Mouse (Mus musculus): ENCODE results near the gene Vmn1r77.
"Not testable (repeated sequence)": the region's sequence is repeated elsewhere in the genome, so short reads cannot be mapped to it uniquely, and the experiment has no call there.

The Vmn1r77 gene

DNA sequence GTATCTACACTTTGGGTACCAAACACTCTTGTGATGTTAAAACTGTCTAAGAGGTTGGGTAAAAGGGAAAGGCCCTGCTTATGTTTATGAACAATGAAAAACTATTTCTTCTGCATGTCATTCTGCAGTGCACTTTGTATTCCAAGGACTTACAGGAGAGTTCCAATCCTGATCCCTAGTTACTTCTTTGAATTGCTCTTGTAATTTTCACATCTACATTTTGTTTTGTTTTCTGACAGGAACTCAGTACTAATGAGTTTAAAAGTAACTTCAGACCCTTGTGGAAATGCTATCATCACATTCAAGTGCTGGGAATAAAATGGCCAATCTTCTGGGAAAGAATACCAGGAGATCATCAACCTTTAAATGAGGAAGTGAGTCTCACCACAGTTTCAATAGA, at the start of gene Vmn1r77:
Gene Vmn1r77 (plus strand): TSS at position 301 of the 400 bp plus-strand sequence.
- not testable (repeated sequence) for DNase-seq (ENCODE audit: low read depth)

DNA sequence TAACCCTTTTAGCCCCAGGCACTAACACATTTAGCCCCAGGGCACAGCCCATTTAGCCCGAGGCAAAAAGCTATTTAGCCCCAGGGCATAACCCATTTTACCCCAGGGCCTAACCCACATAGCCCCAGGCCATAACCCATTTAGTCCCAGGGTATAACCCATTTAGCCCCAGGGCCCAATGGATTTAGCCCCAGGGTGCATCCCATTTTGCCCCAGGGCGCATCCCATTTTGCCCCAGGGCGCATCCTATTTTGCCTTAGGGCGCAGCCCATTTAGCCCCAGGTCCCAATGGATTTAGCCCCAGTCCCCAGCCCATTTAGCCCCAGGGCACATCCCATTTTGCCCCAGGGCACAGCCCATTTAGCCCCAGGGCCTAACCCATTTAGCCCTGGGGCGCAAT, 25.1 kb upstream of the Vmn1r77 start:
- not testable (repeated sequence) for DNase-seq (ENCODE audit: low read depth)

DNA sequence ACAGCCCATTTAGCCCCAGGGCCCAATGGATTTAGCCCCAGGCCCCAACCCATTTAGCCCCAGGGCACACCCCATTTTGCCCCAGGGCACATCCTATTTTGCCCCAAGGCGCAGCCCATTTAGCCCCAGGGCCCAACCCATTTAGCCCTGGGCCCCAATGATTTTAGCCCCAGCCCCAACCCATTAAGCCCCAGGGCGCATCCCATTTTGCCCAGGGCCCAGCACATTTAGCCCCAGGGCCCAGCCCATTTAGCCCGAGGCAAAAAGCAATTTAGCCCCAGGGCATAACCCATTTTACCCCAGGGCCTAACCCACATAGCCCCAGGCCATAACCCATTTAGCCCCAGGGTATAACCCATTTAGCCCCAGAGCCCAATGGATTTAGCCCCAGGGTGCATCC, 24.2 kb upstream of the Vmn1r77 start:
- not testable (repeated sequence) for DNase-seq (ENCODE audit: low read depth)

DNA sequence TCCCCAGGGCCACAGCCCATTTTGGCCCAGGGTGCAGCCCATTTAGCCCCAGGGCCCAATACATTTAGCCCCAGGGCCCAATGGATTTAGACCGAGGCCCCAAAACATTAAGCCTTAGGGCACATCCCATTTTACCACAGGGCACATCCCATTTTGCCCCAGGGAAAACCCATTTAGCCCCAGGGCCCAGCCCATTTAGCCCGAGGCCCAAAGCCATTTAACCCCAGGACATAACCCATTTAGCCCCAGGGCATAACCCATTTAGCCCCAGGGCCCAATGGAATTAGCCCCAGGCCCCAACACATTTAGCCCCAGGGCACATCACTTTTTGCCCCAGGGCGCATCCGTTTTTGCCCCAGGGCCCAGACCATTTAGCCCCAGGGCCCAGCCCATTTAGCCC, 23.4 kb upstream of the Vmn1r77 start:
- DNase-seq (ENCODE audit: low read depth): no peak

DNA sequence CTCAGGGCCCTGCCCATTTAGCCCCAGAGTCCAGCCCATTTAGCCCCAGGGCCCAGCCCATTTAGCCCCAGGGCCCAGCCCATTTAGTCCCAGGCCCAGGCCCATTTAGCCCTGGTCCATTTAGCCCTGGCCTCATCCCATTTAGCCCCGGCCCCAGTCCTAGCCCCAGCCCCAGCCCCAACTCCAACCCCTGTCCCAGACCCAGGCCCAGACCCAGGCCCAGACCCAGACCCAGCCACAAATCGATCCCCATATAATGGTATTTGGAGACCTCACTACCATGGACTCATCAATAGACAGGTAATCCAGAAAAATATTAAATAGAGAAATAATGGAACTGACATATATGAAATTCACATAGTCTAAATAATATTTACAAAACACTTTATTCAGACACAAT, 18.7 kb upstream of the Vmn1r77 start:
- DNase-seq (ENCODE audit: low read depth): not testable (repeated sequence)

DNA sequence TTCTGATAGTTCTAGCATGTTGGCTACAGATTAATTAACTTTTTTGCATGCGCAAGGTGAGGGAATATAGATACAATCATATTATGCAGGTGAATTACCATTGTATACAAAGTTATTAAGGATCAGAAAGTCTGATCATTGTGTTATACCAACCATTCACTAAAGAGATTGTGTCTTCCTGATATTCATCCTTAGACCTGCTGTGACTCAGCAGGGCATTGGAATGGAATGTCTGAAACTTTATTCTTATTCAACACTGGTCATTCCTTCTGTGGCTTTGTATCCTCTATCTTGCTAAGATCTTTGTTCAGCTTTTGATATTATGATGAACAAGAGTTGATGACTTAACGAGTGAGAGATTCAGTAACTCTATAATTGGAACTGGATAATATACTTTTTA, 4.1 kb downstream of the Vmn1r77 start:
- DNase-seq (ENCODE audit: low read depth): no peak

All from NIH3T3 (cell line).